Mouse (Mus musculus) heart, embryonic 14.5 days (tissue): ENCODE results near the gene Csn1s2a. TPM values are rescaled to one million over a fixed set of nuclear protein-coding genes. Genes with fewer than 3 reads are reported as not detected.

Source experiments
- ATAC-seq: fragments of 200-750 bp; cut with Nextera tagmentation; 2 replicates; pipeline ENCODE4 v1.8.0; 2017; ENCODE audit warnings: low read depth, moderate TSS enrichment; ENCODE audit not compliant: insufficient number of reproducible peaks, insufficient read depth, low FRiP score
- H3K27ac ChIP-seq, 2 experiments: fragments of 200-500 bp in 1 of 2; fragments of 300-500 bp in 1 of 2; sonication (generic) in 1 of 2; replicated peaks in 1 of 2; 2 replicates each; pipeline ENCODE4 v1.5.1; 2012 to 2014; ENCODE audit warnings: low read depth in 2 of 2, low read length in 2 of 2, control low read depth in 1 of 2, mild to moderate bottlenecking in 1 of 2, mixed read lengths in 1 of 2; ENCODE audit not compliant: control insufficient read depth in 1 of 2, insufficient read depth in 1 of 2
- H3K27me3 ChIP-seq: fragments of 300-500 bp; sonication (generic); 2 replicates; pipeline ENCODE4 v1.6.1; 2014; ENCODE audit warnings: mild to moderate bottlenecking, low read length, control low read depth; ENCODE audit not compliant: control insufficient read depth, insufficient read depth
- H3K36me3 ChIP-seq: fragments of 300-500 bp; sonication (generic); 2 replicates; pipeline ENCODE4 v1.6.1; 2014; ENCODE audit warnings: mild to moderate bottlenecking, control low read depth, low read length, mixed read lengths; ENCODE audit not compliant: control insufficient read depth, insufficient read depth
- H3K4me1 ChIP-seq, 2 experiments: fragments of 200-500 bp in 1 of 2; fragments of 300-500 bp in 1 of 2; sonication (generic) in 1 of 2; 2 replicates each; pipeline ENCODE4 v1.6.1; 2012 to 2014; ENCODE audit warnings: low read length in 2 of 2, control low read depth in 1 of 2, mixed read lengths in 1 of 2; ENCODE audit not compliant: control insufficient read depth in 2 of 2, insufficient read depth in 2 of 2
- H3K4me2 ChIP-seq: fragments of 300-500 bp; sonication (generic); 2 replicates; pipeline ENCODE4 v1.6.1; 2014; ENCODE audit warnings: mild to moderate bottlenecking, low read length
- H3K4me3 ChIP-seq, 2 experiments: fragments of 200-500 bp in 1 of 2; fragments of 300-500 bp in 1 of 2; sonication (generic) in 1 of 2; 2 replicates each; pipeline ENCODE4 v1.5.1; 2012 to 2014; ENCODE audit warnings: low read length in 2 of 2, mild to moderate bottlenecking in 2 of 2, control low read depth in 1 of 2, low read depth in 1 of 2, moderate library complexity in 1 of 2; ENCODE audit not compliant: control insufficient read depth in 1 of 2, insufficient read depth in 1 of 2
- H3K9ac ChIP-seq: fragments of 300-500 bp; sonication (generic); 2 replicates; pipeline ENCODE4 v1.6.1; 2014; ENCODE audit warnings: mild to moderate bottlenecking, low read length
- H3K9me3 ChIP-seq: fragments of 300-500 bp; sonication (generic); 2 replicates; pipeline ENCODE4 v1.6.1; 2016; ENCODE audit warnings: low read length, control low read depth; ENCODE audit not compliant: control insufficient read depth
- WGBS: fragments of 180-500 bp; shearing (Covaris S2); extraction: QIAGEN DNeasy Blood & Tissue Kit; methylation state at CpG from one replicate; pipeline ENCODE4 v1.1.7; 2014; 5-methylcytosine and 5-hydroxymethylcytosine counted together
- polyA plus RNA-seq: library from polyadenylated mRNA; unstranded; fragments of >200 nt; fragmentation: Nextera tagmentation; extraction: Ambion mirVana; gene quantifications from 2 replicates; pipeline ENCODE4 v1.2.1, GENCODE M21; 2014

The Csn1s2a gene
- polyA plus RNA-seq, 1 experiment from 2014 or later = not detected

- Histone ChIP-seq H3K27ac (no peak within 1 kb of the TSS), H3K9me3 (no peaks in the 10 kb centered on the region), H3K27me3 (no peaks in the 10 kb centered on the region), H3K4me3 (no peak within 1 kb of the TSS), H3K4me2 (no peak within 1 kb of the TSS), H3K4me1 (no peaks in the 10 kb centered on the region), H3K36me3 (no peaks in the 10 kb centered on the region), H3K9ac (no peak within 1 kb of the TSS)
- WGBS = 67% methylated on average over 1 of the region's 1 CpGs
- ATAC-seq = no peak
Measured at GRCm38 (mm10) chr5:87825386-87825785, 51.0 kb downstream of the Csn1s2a start, which contains the start of gene Prr27. Prr27 (plus strand) TSS chr5:87825686.

Other genes starting within 250 kb of the Csn1s2a start
- not detected in 2 replicates for gene Sult1b1, start 236.4 kb upstream of the Csn1s2a start, polyA plus RNA-seq
- gene Sult1d1, start 205.5 kb upstream of the Csn1s2a start, polyA plus RNA-seq = not detected in 2 replicates
- not detected in 2 replicates for gene Sult1e1, start 183.0 kb upstream of the Csn1s2a start, polyA plus RNA-seq
- not detected in 2 replicates for gene Csn1s1, start 108.4 kb upstream of the Csn1s2a start, polyA plus RNA-seq
- gene Csn2, start 74.9 kb upstream of the Csn1s2a start, polyA plus RNA-seq = not detected in 2 replicates
- not detected in 2 replicates for gene Csn1s2b, start 33.5 kb downstream of the Csn1s2a start, polyA plus RNA-seq
- not detected in 2 replicates for gene Prr27, start 51.1 kb downstream of the Csn1s2a start, polyA plus RNA-seq
- not detected in 2 replicates for gene Odam, start 110.5 kb downstream of the Csn1s2a start, polyA plus RNA-seq
- 0.34 TPM in 1 of 2 replicates, not detected in the other for gene Csn3, start 151.0 kb downstream of the Csn1s2a start, polyA plus RNA-seq
- not detected in 2 replicates for gene 2310003L06Rik, start 194.9 kb downstream of the Csn1s2a start, polyA plus RNA-seq
- gene Gm28434, start 194.9 kb downstream of the Csn1s2a start, polyA plus RNA-seq = not detected in 2 replicates
- not detected in 2 replicates for gene Cabs1, start 204.9 kb downstream of the Csn1s2a start, polyA plus RNA-seq
- not detected in 2 replicates for gene Smr3a, start 228.0 kb downstream of the Csn1s2a start, polyA plus RNA-seq